Mouse (Mus musculus) left cerebral cortex, adult 18-20 months (tissue): ENCODE results near the gene Ccdc122. TPM values are rescaled to one million over a fixed set of nuclear protein-coding genes. Genes with fewer than 3 reads are reported as not detected.
"Not testable (repeated sequence)": the region's sequence is repeated elsewhere in the genome, so short reads cannot be mapped to it uniquely, and the experiment has no call there.

Experiments
- DNase-seq, 2 experiments: peaks; one replicate each; pipeline ENCODE4 v3.0.0; 2021 to 2022; ENCODE audit warnings: low spot score in 2 of 2, mixed read lengths in 1 of 2
- long read RNA-seq, 2 experiments: library from polyadenylated mRNA; stranded (forward); transcript quantifications; one replicate each; pipeline ENCODE4 v2.0.0; 2021
- total RNA-seq, 2 experiments: library from RNA; stranded (reverse); gene quantifications; 2 replicates each; pipeline ENCODE4 v1.2.3; 2021

Ccdc122 gene
- total RNA-seq = 1 to 10 TPM; 1.3 to 1.9 TPM
- long read RNA-seq, experiment 1, partial matches to known transcripts = 0 of 3 reads
- long read RNA-seq, experiment 1, other reads (novel, unspliced or antisense) = 1 of 3 reads
- long read RNA-seq, experiment 2, partial matches to known transcripts = 0 of 4 reads
- long read RNA-seq, experiment 2, other reads (novel, unspliced or antisense) = 2 of 4 reads

- DNase-seq = peak; percentile 60 to 67
Observed at GRCm38 (mm10) chr14:77036226-77037046, at the start of gene Ccdc122, which contains the start of gene Lacc1. Gene Ccdc122 (plus strand): TSS chr14:77036772. Gene Lacc1 (minus strand): TSS chr14:77036904.

GRCm38 (mm10) chr14:76990351-76990750 lies 46.2 kb upstream of the Ccdc122 start:
- DNase-seq = not testable (repeated sequence)

GRCm38 (mm10) chr14:77004740-77005139 lies 31.8 kb upstream of the Ccdc122 start:
- no peak for DNase-seq

GRCm38 (mm10) chr14:77005566-77005965 lies 31.0 kb upstream of the Ccdc122 start:
- no peak for DNase-seq

- peak; percentile 71 to 79 for DNase-seq
Observed at GRCm38 (mm10) chr14:77008238-77008637, 28.3 kb upstream of the Ccdc122 start.

- DNase-seq = peak; percentile 48 to 74
Observed at GRCm38 (mm10) chr14:77011804-77012203, 24.8 kb upstream of the Ccdc122 start.

GRCm38 (mm10) chr14:77016783-77017182 lies 19.8 kb upstream of the Ccdc122 start:
- not testable (repeated sequence) for DNase-seq

- no peak for DNase-seq
Observed at GRCm38 (mm10) chr14:77017211-77017610, 19.4 kb upstream of the Ccdc122 start.

GRCm38 (mm10) chr14:77024499-77024898 lies 12.1 kb upstream of the Ccdc122 start:
- DNase-seq = no peak

- no peak for DNase-seq
Observed at GRCm38 (mm10) chr14:77029319-77030054, 7.1 kb upstream of the Ccdc122 start.

GRCm38 (mm10) chr14:77030808-77031207 lies 5.8 kb upstream of the Ccdc122 start:
- no peak for DNase-seq

GRCm38 (mm10) chr14:77032433-77032832 lies 4.1 kb upstream of the Ccdc122 start:
- DNase-seq = no peak

GRCm38 (mm10) chr14:77033391-77033790 lies 3.2 kb upstream of the Ccdc122 start:
- DNase-seq = no peak

- DNase-seq = no peak
Observed at GRCm38 (mm10) chr14:77034175-77034915, 2.2 kb upstream of the Ccdc122 start.

- DNase-seq = no peak
Observed at GRCm38 (mm10) chr14:77034970-77035369, 1.6 kb upstream of the Ccdc122 start.

GRCm38 (mm10) chr14:77037330-77037729 lies 758 bp downstream of the Ccdc122 start:
- DNase-seq = no peak

GRCm38 (mm10) chr14:77037832-77038425 lies 1.4 kb downstream of the Ccdc122 start:
- DNase-seq = no peak

GRCm38 (mm10) chr14:77053288-77053687 lies 16.7 kb downstream of the Ccdc122 start:
- DNase-seq = no peak

- no peak for DNase-seq
Observed at GRCm38 (mm10) chr14:77069361-77069760, 32.8 kb downstream of the Ccdc122 start.

GRCm38 (mm10) chr14:77081248-77081647 lies 44.7 kb downstream of the Ccdc122 start:
- no peak for DNase-seq

GRCm38 (mm10) chr14:77100285-77100684 lies 63.7 kb downstream of the Ccdc122 start:
- no peak for DNase-seq
